Mouse (Mus musculus): ENCODE results near the gene Gm20388.
A peak's percentile ranks its signal among the peaks of the same experiment; 100 is the strongest.

DNA sequence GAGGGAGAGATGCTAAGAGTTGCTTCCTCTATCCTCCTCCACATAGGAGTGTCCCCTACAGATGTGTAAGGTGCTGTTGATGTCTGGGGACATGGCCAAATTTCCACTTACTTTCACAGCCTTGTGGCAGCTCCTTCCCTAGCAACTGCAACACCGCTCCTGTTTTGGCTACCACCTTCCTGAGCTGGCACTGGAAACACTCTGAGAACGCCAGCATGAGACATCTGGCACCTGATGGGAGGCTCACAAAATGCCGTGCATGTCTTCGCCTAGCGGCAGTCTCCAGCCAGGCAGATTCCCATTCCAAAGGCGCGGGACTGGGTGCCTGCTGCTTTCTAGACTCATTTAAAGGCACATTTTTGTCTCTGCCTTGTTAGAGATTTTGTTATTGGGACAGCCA, 226.0 kb downstream of the Gm20388 start:
- TF ChIP-seq CTCF (IDR thresholded peaks at IDR 0.05; ENCODE audit: low read depth) (peak; percentile 30), EP300 (optimal IDR thresholded peaks at IDR 0.05) (no peak)
